Mouse (Mus musculus): ENCODE measurements around the gene Gpi1. TPM values are rescaled to one million over a fixed set of nuclear protein-coding genes. Genes with fewer than 3 reads are reported as not detected.
A peak's percentile ranks its signal among the peaks of the same experiment; 100 is the strongest.

The Gpi1 gene
- total and polyA plus RNA-seq, 3 experiments, result 278 to 693 (median 332) TPM

DNA sequence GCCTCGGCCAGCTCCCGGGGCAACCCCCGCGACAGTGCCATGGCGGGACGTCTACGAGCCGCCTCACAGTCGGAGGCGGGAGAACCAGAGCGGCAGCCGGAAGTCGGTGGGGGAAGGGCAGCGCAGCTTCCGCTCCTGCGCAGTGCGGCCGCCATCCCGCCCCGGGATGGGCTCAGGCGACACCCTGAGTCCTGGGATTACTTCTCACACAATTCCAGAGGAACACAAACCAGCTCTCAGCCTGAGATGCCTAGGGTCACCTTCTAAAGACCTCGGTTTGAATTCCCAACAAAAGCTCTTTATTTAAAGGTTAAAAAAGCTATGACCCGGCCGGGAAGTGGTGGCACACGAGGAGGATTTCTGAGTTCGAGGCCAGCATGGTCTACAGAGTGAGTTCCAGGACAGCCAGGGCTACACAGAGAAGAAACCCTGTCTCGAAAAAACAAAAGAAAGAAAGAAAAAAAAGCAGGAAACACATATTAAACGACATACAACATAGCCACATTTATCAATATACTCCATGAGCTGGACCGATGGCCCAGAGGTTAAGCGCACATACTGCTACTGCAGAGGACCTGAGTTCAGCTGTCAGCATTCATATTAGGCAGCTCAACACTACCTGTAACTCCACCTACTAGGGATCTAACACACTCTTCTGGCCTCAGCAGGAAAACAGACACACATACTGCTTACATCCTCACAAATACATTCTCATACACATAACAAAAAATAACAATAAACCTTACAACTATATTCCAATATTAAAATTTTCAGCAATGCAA lies 61.5 kb downstream of the Gpi1 start:
- in situ Hi-C loops (cut with MboI; ENCODE audit: low pct_ligation_motif_present, low pct_unique_long_range_greater_than_20kb, low sequenced_read_pairs), result loop anchor here (5.0 kb wide), 1 partner anchor 64 kb away; the partner anchor contains the start of gene Gpi1
- Histone ChIP-seq H3K27ac (ENCODE audit: insufficient read depth, low read depth) (peak overlapping the region; percentile 62), H3K4me1 (ENCODE audit: control insufficient read depth in 1 of 2, insufficient read depth in 2 of 2) (peaks cover 2 to 18% of the 10 kb centered on the region in 2 experiments; a peak in 3 of 4 replicates)

DNA sequence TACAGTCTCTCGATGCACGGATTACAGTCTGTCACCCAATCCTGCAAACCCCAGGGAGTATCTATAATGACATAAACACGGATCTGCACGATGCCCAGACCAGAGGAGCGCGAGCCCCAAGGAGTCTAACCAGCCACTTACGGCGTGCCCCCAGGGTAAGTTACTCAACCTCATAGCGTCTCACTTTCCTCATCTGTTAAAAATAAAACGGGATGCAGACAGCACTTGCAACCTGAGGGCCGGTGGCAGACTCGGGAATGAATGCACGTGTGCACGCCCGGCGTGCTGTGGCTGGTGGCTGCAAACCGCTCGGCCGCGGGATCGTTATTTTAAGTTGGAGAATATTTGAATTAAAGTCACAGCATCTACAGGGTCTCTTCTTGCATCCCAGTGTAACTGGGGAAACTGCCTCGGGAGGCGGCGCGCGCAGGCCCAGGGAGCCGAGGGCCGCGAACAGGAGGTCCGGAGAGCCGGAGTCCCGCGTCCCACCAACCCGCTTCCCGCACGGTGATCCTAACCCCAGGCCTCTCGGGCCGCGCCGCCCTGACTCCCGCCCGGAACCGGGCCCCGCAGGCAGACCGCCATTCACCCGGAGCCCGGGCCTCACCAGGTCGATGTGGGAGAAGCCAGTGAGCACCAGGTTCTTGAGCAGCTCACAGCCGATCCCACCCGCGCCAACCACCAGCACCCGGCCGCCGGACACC lies 62.2 kb downstream of the Gpi1 start:
- H3K36me3 ChIP-seq (replicated peaks in 1 of 2; ENCODE audit: control insufficient read depth in 1 of 2, insufficient read depth in 1 of 2, low read length in 1 of 2), result peaks cover 18 to 29% of the 10 kb centered on the region in 2 experiments
- peaks cover 2 to 18% of the 10 kb centered on the region in 2 experiments; a peak in 3 of 4 replicates for H3K4me1 ChIP-seq (ENCODE audit: control insufficient read depth in 1 of 2, insufficient read depth in 2 of 2)
- H3K4me2 ChIP-seq (ENCODE audit: insufficient read depth, low read depth, poor library complexity, severe bottlenecking), result peak overlapping the region; percentile 92
- in situ Hi-C loops (cut with MboI; ENCODE audit: low pct_ligation_motif_present, low pct_unique_long_range_greater_than_20kb, low sequenced_read_pairs) (loop anchor here (5.0 kb wide), 1 partner anchor 64 kb away; the partner anchor contains the start of gene Gpi1), dilution Hi-C loops (cut with MboI; ENCODE audit: extremely low pct_ligation_motif_present, extremely low pct_unique_long_range_greater_than_20kb, low sequenced_read_pairs) (no loop called here)
- H3K9ac ChIP-seq (ENCODE audit: insufficient read depth, low read depth), result peak overlapping the region; percentile 93
- TF ChIP-seq TCF12 (IDR thresholded peaks at IDR 0.05; ENCODE audit: low read depth, low read length) (no peak), NRF1 (IDR thresholded peaks at IDR 0.05; ENCODE audit: low read depth, low read length) (no peak), UBTF (IDR thresholded peaks at IDR 0.05; ENCODE audit: low read depth, low read length) (peak; percentile 76; the same call in 1 of the 2 replicates), BHLHE40 (IDR thresholded peaks at IDR 0.05; ENCODE audit: low read depth, low read length) (peak; percentile 79), JUN (IDR thresholded peaks at IDR 0.05; ENCODE audit: insufficient read depth, low read depth, low read length) (no peak), MYC (IDR thresholded peaks at IDR 0.05; ENCODE audit: low read depth, low read length) (peak; percentile 70; the same call in 1 of the 2 replicates), MXI1 (IDR thresholded peaks at IDR 0.05; ENCODE audit: low read depth, low read length) (peak; percentile 85), IRF4 (IDR thresholded peaks at IDR 0.05; ENCODE audit: low read depth, low read length) (no peak), POLR2A (IDR thresholded peaks at IDR 0.05; ENCODE audit: low read depth, low read length) (no peak), SIN3A (IDR thresholded peaks at IDR 0.05; ENCODE audit: low read length) (peak; percentile 68; the same call in 1 of the 2 replicates)
- H3K27me3 ChIP-seq (replicated peaks), result no peaks in the 10 kb centered on the region
- H3K4me3 ChIP-seq (replicated peaks in 1 of 3; ENCODE audit: low read depth in 2 of 3, low read length in 2 of 3, poor library complexity in 1 of 3), result peak overlapping the region; percentile 90 to 95 (median 94)
- peak overlapping the region; percentile 62 for H3K27ac ChIP-seq (ENCODE audit: insufficient read depth, low read depth)
- H3K79me2 ChIP-seq (replicated peaks; ENCODE audit: control insufficient read depth, extremely low read depth, insufficient read depth, poor library complexity, severe bottlenecking), result peaks cover 40% of the 10 kb centered on the region
- DNase-seq (ENCODE audit: extremely low read depth), result peak; percentile 29
- H3K9me3 ChIP-seq (replicated peaks; ENCODE audit: low read length), result no peaks in the 10 kb centered on the region

More for the DNA sequence above, 61.5 kb downstream of the Gpi1 start:
- TF ChIP-seq RAD21 (IDR thresholded peaks at IDR 0.05; ENCODE audit: low read depth, low read length), result no peak
- TF ChIP-seq BHLHE40 (IDR thresholded peaks at IDR 0.05; ENCODE audit: low read depth, low read length), result 0 out of 2 replicates have a peak, but pooled peaks have one; percentile 15
- TF ChIP-seq SMC3 (IDR thresholded peaks at IDR 0.05; ENCODE audit: low read depth, low read length), result no peak
- TF ChIP-seq TBP (conservative IDR thresholded peaks at IDR 0.05; ENCODE audit: low read depth, low read length), result peak; percentile 81
- no peak; the same call in 1 of the 2 replicates for TF ChIP-seq E2F4 (IDR thresholded peaks at IDR 0.05; ENCODE audit: insufficient replicate concordance, low read depth, low read length)
- no peak for TF ChIP-seq PAX5 (IDR thresholded peaks at IDR 0.05; ENCODE audit: low read length)
- peak; percentile 96 for TF ChIP-seq NELFE (IDR thresholded peaks at IDR 0.05; ENCODE audit: low read depth, low read length)
- TF ChIP-seq HCFC1 (IDR thresholded peaks at IDR 0.05; ENCODE audit: low read depth, low read length), result peak; percentile 84
- peak; percentile 86; the same call in 1 of the 2 replicates for TF ChIP-seq KAT2A (IDR thresholded peaks at IDR 0.05; ENCODE audit: insufficient replicate concordance, low read length)
- no peak for TF ChIP-seq MXI1 (IDR thresholded peaks at IDR 0.05; ENCODE audit: low read depth, low read length)
- peak; percentile 93 for TF ChIP-seq ZMIZ1 (IDR thresholded peaks at IDR 0.05; ENCODE audit: low read depth, low read length)
- peak; percentile 88 for TF ChIP-seq POLR2AphosphoS2 (IDR thresholded peaks at IDR 0.05; ENCODE audit: low read depth, low read length)
- TF ChIP-seq UBTF (IDR thresholded peaks at IDR 0.05; ENCODE audit: low read depth, low read length), result no peak
- TF ChIP-seq ZKSCAN1 (IDR thresholded peaks at IDR 0.05; ENCODE audit: borderline replicate concordance, low read depth, low read length), result no peak
- no peak for TF ChIP-seq JUN (IDR thresholded peaks at IDR 0.05; ENCODE audit: insufficient read depth, low read depth, low read length)
- peak; percentile 88 for TF ChIP-seq CHD2 (IDR thresholded peaks at IDR 0.05; ENCODE audit: low read length)
- 0 out of 2 replicates have a peak, but pooled peaks have one; percentile 11 for TF ChIP-seq ETS1 (conservative IDR thresholded peaks at IDR 0.05; ENCODE audit: low read depth, low read length)
- no peak for TF ChIP-seq USF2 (conservative IDR thresholded peaks at IDR 0.05; ENCODE audit: low read depth, low read length)
- peak; percentile 51; the same call in 1 of the 2 replicates for TF ChIP-seq IRF4 (IDR thresholded peaks at IDR 0.05; ENCODE audit: low read depth, low read length)
- no peak for TF ChIP-seq ZC3H11A (IDR thresholded peaks at IDR 0.05; ENCODE audit: low read depth, low read length)
- TF ChIP-seq MAFK (IDR thresholded peaks at IDR 0.05; ENCODE audit: insufficient replicate concordance, low read length), result no peak
- TF ChIP-seq CHD1 (IDR thresholded peaks at IDR 0.05; ENCODE audit: low read depth, low read length), result no peak
- TF ChIP-seq TCF12 (IDR thresholded peaks at IDR 0.05; ENCODE audit: low read depth, low read length), result peak; percentile 96
- no peak for TF ChIP-seq RCOR1 (conservative IDR thresholded peaks at IDR 0.05; ENCODE audit: low read depth, low read length)
- 0 out of 2 replicates have a peak, but pooled peaks have one; percentile 56 for TF ChIP-seq MEF2A (IDR thresholded peaks at IDR 0.05; ENCODE audit: borderline replicate concordance, low read depth, low read length)
- TF ChIP-seq GABPA (IDR thresholded peaks at IDR 0.05; ENCODE audit: insufficient replicate concordance, low read depth, low read length), result no peak; the same call in 1 of the 2 replicates
- peak; percentile 70; the same call in 1 of the 2 replicates for TF ChIP-seq MYC (IDR thresholded peaks at IDR 0.05; ENCODE audit: low read depth, low read length)
- TF ChIP-seq CTCF (conservative IDR thresholded peaks at IDR 0.05 in 1 of 2, IDR thresholded peaks at IDR 0.05 in 1 of 2; ENCODE audit: low read depth in 2 of 2, low read length in 2 of 2), result no peak
- TF ChIP-seq JUND (conservative IDR thresholded peaks at IDR 0.05; ENCODE audit: low read depth, low read length), result no peak
- TF ChIP-seq USF1 (IDR thresholded peaks at IDR 0.05; ENCODE audit: low read depth, low read length), result no peak
- no peak for TF ChIP-seq MAX (IDR thresholded peaks at IDR 0.05; ENCODE audit: low read length)
- TF ChIP-seq NRF1 (IDR thresholded peaks at IDR 0.05; ENCODE audit: low read depth, low read length), result peak; percentile 91
- peak; percentile 97 for TF ChIP-seq POLR2A (IDR thresholded peaks at IDR 0.05; ENCODE audit: low read depth, low read length)
- no peak for TF ChIP-seq ZNF384 (IDR thresholded peaks at IDR 0.05; ENCODE audit: low read depth, low read length)
- TF ChIP-seq SIN3A (IDR thresholded peaks at IDR 0.05; ENCODE audit: low read length), result peak; percentile 59; the same call in 1 of the 2 replicates
- peak; percentile 83 for TF ChIP-seq ELF1 (IDR thresholded peaks at IDR 0.05; ENCODE audit: low read depth, low read length)
- TF ChIP-seq EP300 (IDR thresholded peaks at IDR 0.05; ENCODE audit: low read length), result no peak
- TF ChIP-seq MAZ (IDR thresholded peaks at IDR 0.05; ENCODE audit: low read depth, low read length), result no peak
- Histone ChIP-seq H3K79me2 (replicated peaks; ENCODE audit: control insufficient read depth, extremely low read depth, insufficient read depth, poor library complexity, severe bottlenecking) (peaks cover 38% of the 10 kb centered on the region), H3K36me3 (replicated peaks in 1 of 2; ENCODE audit: control insufficient read depth in 1 of 2, insufficient read depth in 1 of 2, low read length in 1 of 2) (peaks cover 12 to 21% of the 10 kb centered on the region in 2 experiments), H3K9ac (ENCODE audit: insufficient read depth, low read depth) (peak overlapping the region; percentile 93), H3K9me3 (replicated peaks; ENCODE audit: low read length) (no peaks in the 10 kb centered on the region), H3K27me3 (replicated peaks) (no peaks in the 10 kb centered on the region), H3K4me2 (ENCODE audit: insufficient read depth, low read depth, poor library complexity, severe bottlenecking) (peak overlapping the region; percentile 9; the same call in 1 of the 2 replicates), H3K4me3 (replicated peaks in 1 of 3; ENCODE audit: low read depth in 2 of 3, low read length in 2 of 3, poor library complexity in 1 of 3) (peak overlapping the region; percentile 90 to 95 (median 94))
- DNase-seq (ENCODE audit: extremely low read depth), result peak; percentile 80
- dilution Hi-C loops (cut with MboI; ENCODE audit: extremely low pct_ligation_motif_present, extremely low pct_unique_long_range_greater_than_20kb, low sequenced_read_pairs), result no loop called here
